Mouse (Mus musculus) stomach, embryonic 16.5 days (tissue): ENCODE results near the gene Stard9. TPM values are rescaled to one million over a fixed set of nuclear protein-coding genes. Genes with fewer than 3 reads are reported as not detected.

Source experiments
- ATAC-seq: fragments of 200-750 bp; cut with Nextera tagmentation; 2 replicates; pipeline ENCODE4 v1.8.0; 2017; ENCODE audit warnings: moderate number of reproducible peaks, moderate TSS enrichment; ENCODE audit not compliant: insufficient read depth, low FRiP score
- H3K27ac ChIP-seq: fragments of 300-500 bp; sonication (generic); 2 replicates; pipeline ENCODE4 v1.5.1; 2014; ENCODE audit warnings: low read length
- H3K27me3 ChIP-seq: fragments of 300-500 bp; sonication (generic); 2 replicates; pipeline ENCODE4 v1.6.1; 2014; ENCODE audit warnings: low read length, control low read depth, mixed read lengths; ENCODE audit not compliant: control insufficient read depth, insufficient read depth
- H3K36me3 ChIP-seq: fragments of 300-500 bp; sonication (generic); 2 replicates; pipeline ENCODE4 v1.6.1; 2014; ENCODE audit warnings: low read length; ENCODE audit not compliant: control insufficient read depth, insufficient read depth
- H3K4me1 ChIP-seq: fragments of 300-500 bp; sonication (generic); 2 replicates; pipeline ENCODE4 v1.6.1; 2014; ENCODE audit warnings: low read length, control low read depth, mixed read lengths; ENCODE audit not compliant: control insufficient read depth, insufficient read depth
- H3K4me2 ChIP-seq: fragments of 300-500 bp; sonication (generic); 2 replicates; pipeline ENCODE4 v1.6.1; 2014; ENCODE audit warnings: low read depth, low read length, mixed read lengths
- H3K4me3 ChIP-seq: fragments of 300-500 bp; sonication (generic); replicated peaks from 2 replicates; pipeline ENCODE4 v1.5.1; 2014; ENCODE audit warnings: mild to moderate bottlenecking, low read length
- H3K9ac ChIP-seq: fragments of 300-500 bp; sonication (generic); 2 replicates; pipeline ENCODE4 v1.6.1; 2014; ENCODE audit warnings: low read length
- H3K9me3 ChIP-seq: fragments of 300-500 bp; sonication (generic); replicated peaks from 2 replicates; pipeline ENCODE4 v1.6.1; 2016; ENCODE audit warnings: low read length, control low read depth; ENCODE audit not compliant: control insufficient read depth
- WGBS: fragments of 180-500 bp; shearing (Covaris S2); extraction: QIAGEN DNeasy Blood & Tissue Kit; methylation state at CpG from one replicate; pipeline ENCODE4 v1.1.7; 2014; 5-methylcytosine and 5-hydroxymethylcytosine counted together
- polyA plus RNA-seq: library from polyadenylated mRNA; unstranded; fragments of >200 nt; fragmentation: Nextera tagmentation; extraction: Ambion mirVana; gene quantifications from 2 replicates; pipeline ENCODE4 v1.2.1, GENCODE M21; 2015

The Stard9 gene
- polyA plus RNA-seq, 1 experiment from 2014 or later = 5.7 TPM

DNA sequence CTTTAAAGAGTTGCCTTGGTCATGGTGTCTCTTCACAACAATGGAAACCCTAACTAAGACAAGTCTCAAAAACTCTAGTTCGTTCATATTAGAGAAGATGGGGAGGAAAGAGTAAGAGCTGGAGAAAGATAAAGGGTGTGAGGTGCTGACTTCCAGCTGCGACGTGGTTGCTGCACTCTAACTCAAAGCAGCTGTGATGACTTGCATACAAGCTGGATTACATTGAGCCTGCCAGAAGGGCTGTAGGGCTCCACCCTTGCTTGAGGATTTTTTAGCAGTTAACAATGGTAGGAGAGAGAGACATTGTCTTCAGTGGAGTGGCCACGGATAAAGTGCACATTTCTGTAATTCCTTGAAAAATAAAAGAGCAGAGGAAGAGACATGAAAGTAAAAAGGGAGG, 17.9 kb downstream of the Stard9 start:
- Histone ChIP-seq H3K27ac (no peak overlapping the region), H3K9ac (no peak overlapping the region), H3K9me3 (no peaks in the 10 kb centered on the region), H3K27me3 (no peaks in the 10 kb centered on the region), H3K4me1 (no peaks in the 10 kb centered on the region), H3K36me3 (no peaks in the 10 kb centered on the region), H3K4me2 (no peak overlapping the region), H3K4me3 (no peak overlapping the region)
- WGBS = 59% methylated on average over 4 of the region's 4 CpGs
- no peak for ATAC-seq

DNA sequence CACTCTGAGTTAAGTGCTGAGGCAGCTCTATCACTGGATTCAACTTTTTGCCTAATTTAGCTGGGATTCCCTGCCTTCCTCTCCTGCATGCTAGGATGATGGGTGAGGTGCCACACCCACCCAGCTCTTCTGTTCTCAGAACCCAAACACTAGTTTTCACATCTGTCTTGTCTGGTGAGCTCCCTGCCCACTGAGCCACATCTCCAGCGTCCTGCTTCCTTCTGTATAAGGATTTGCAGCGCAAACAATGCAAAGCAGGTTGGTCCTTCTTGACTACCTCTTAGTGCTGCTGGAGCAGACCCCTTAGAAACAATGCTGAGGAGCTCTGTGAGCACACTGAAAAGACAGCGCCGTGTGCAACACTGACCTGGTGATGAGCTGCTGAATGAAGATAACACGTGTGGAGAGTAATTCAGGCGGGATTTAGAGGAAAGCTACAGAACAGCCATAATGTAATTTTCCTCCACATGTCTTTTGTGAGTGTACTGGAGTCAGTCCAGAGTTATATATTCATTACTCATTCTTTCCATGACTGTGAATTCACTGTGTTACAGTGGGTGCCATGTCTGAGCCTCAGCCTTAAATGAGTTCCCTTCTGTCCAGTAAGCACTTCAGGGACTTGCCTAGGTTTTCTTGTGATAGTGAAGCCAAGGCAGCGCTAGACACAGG, 23.5 kb downstream of the Stard9 start:
- H3K36me3 ChIP-seq = no peaks in the 10 kb centered on the region
- no peaks in the 10 kb centered on the region for H3K4me1 ChIP-seq
- H3K9ac ChIP-seq = no peak overlapping the region
- WGBS = 68% methylated on average over 7 of the region's 7 CpGs
- H3K27ac ChIP-seq = peak overlapping the region; percentile 66
- H3K4me3 ChIP-seq = no peak overlapping the region
- H3K9me3 ChIP-seq = no peaks in the 10 kb centered on the region
- ATAC-seq = no peak
- no peak overlapping the region for H3K4me2 ChIP-seq
- no peaks in the 10 kb centered on the region for H3K27me3 ChIP-seq

- ATAC-seq = no peak; the same call in 1 of the 2 replicates
- H3K4me2 ChIP-seq = no peak overlapping the region
- H3K9ac ChIP-seq = no peak overlapping the region
- H3K9me3 ChIP-seq = no peaks in the 10 kb centered on the region
- no peaks in the 10 kb centered on the region for H3K36me3 ChIP-seq
- 79% methylated on average over 7 of the region's 7 CpGs for WGBS
- no peak overlapping the region for H3K4me3 ChIP-seq
- no peaks in the 10 kb centered on the region for H3K4me1 ChIP-seq
- peak overlapping the region; percentile 66 for H3K27ac ChIP-seq
- no peaks in the 10 kb centered on the region for H3K27me3 ChIP-seq
These were observed 24.0 kb downstream of the Stard9 start for GRCm38 (mm10) chr2:120652925-120653284.

DNA sequence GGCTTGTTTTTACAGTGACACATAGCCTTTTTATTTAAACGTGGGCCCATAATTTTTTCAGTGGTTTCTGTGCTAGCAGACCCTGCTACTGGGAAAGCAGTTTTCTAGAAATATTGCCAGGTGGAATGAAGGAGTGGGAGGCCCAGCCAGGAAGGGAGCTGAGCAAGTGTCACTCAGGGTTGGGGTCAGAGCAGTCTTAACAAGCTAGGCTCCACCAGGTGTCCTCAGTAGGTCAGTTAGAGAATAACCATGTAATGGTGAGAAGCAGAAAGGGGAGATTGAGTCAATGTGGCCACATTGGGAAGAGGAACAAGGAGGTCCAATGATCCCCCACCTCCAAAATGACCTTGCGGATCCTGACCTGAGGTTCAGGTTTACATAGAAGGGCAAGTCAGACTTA, 25.8 kb downstream of the Stard9 start:
- Histone ChIP-seq H3K36me3 (no peaks in the 10 kb centered on the region), H3K9ac (no peak overlapping the region), H3K27me3 (no peaks in the 10 kb centered on the region), H3K4me3 (no peak overlapping the region), H3K4me1 (no peaks in the 10 kb centered on the region), H3K9me3 (no peaks in the 10 kb centered on the region), H3K4me2 (no peak overlapping the region), H3K27ac (no peak overlapping the region)
- ATAC-seq = no peak
- WGBS = 84% methylated on average over 2 of the region's 2 CpGs

GRCm38 (mm10) chr2:120655905-120656304, 27.0 kb downstream of the Stard9 start:
- H3K9ac ChIP-seq = no peak overlapping the region

DNA sequence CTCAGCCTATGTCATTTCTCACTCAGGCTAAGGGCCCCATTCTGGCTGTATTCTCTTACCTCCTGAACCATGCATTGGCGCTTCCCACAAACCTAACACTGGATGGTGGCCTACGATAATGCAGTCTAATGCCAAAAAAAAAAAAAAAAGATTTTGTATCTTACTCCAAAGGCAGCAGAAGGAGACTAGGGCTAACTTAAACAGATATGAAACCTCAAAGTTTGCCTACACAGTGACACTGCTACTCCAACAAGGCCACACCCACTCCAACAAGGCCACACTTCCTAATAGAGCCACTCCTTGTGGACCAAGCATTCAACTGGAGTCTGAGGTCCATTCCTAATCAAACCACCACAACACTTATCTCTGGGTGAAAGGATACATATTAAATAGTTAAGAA, 27.8 kb downstream of the Stard9 start:
- ATAC-seq = peak; percentile 77; the same call in 1 of the 2 replicates
- H3K27me3 ChIP-seq = no peaks in the 10 kb centered on the region
- no peaks in the 10 kb centered on the region for H3K9me3 ChIP-seq
- H3K4me3 ChIP-seq = no peak overlapping the region
- no peak overlapping the region for H3K9ac ChIP-seq
- H3K27ac ChIP-seq = no peak overlapping the region
- 82% methylated on average over 2 of the region's 2 CpGs for WGBS
- no peaks in the 10 kb centered on the region for H3K4me1 ChIP-seq
- no peaks in the 10 kb centered on the region for H3K36me3 ChIP-seq
- no peak overlapping the region for H3K4me2 ChIP-seq

More at GRCm38 (mm10) chr2:120655905-120656304, 27.0 kb downstream of the Stard9 start:
- Histone ChIP-seq H3K4me3 (no peak overlapping the region), H3K36me3 (no peaks in the 10 kb centered on the region), H3K27me3 (no peaks in the 10 kb centered on the region), H3K27ac (no peak overlapping the region), H3K4me2 (no peak overlapping the region), H3K9me3 (no peaks in the 10 kb centered on the region), H3K4me1 (no peaks in the 10 kb centered on the region)
- 85% methylated on average over 5 of the region's 5 CpGs for WGBS
- no peak for ATAC-seq

- no peak overlapping the region for H3K27ac ChIP-seq
- H3K9ac ChIP-seq = no peak overlapping the region
- no peaks in the 10 kb centered on the region for H3K27me3 ChIP-seq
- no peak overlapping the region for H3K4me2 ChIP-seq
- ATAC-seq = no peak
- H3K4me3 ChIP-seq = no peak overlapping the region
- WGBS = 72% methylated on average over 5 of the region's 5 CpGs
- no peaks in the 10 kb centered on the region for H3K4me1 ChIP-seq
- H3K9me3 ChIP-seq = no peaks in the 10 kb centered on the region
- H3K36me3 ChIP-seq = no peaks in the 10 kb centered on the region
These were observed 29.6 kb downstream of the Stard9 start for GRCm38 (mm10) chr2:120658486-120658885.

DNA sequence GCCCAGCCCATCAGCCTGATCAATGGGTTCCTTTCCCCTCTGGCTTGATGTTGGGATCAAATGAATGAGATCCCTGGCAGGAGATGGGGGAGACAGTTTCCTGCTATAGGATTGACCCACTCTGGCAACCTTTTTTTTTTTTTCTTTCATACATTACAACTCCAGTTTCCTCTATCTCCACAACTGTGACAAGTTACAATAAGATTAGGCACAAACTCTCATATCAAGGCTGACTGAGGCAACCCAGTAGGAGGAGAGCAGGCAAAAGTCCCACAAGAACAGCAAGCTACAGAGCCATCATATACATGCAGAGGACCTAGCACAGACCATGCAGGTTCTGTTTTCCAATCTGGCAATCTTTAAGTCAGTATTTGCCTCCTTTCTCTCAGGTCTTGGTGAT, 30.4 kb downstream of the Stard9 start:
- H3K9me3 ChIP-seq = no peaks in the 10 kb centered on the region
- H3K27me3 ChIP-seq = no peaks in the 10 kb centered on the region
- no peak overlapping the region for H3K4me2 ChIP-seq
- no peak overlapping the region for H3K27ac ChIP-seq
- peaks cover 5% of the 10 kb centered on the region; the same call in 1 of the 2 replicates for H3K4me1 ChIP-seq
- H3K9ac ChIP-seq = no peak overlapping the region
- no peak overlapping the region for H3K4me3 ChIP-seq
- no peaks in the 10 kb centered on the region for H3K36me3 ChIP-seq
- ATAC-seq = no peak

DNA sequence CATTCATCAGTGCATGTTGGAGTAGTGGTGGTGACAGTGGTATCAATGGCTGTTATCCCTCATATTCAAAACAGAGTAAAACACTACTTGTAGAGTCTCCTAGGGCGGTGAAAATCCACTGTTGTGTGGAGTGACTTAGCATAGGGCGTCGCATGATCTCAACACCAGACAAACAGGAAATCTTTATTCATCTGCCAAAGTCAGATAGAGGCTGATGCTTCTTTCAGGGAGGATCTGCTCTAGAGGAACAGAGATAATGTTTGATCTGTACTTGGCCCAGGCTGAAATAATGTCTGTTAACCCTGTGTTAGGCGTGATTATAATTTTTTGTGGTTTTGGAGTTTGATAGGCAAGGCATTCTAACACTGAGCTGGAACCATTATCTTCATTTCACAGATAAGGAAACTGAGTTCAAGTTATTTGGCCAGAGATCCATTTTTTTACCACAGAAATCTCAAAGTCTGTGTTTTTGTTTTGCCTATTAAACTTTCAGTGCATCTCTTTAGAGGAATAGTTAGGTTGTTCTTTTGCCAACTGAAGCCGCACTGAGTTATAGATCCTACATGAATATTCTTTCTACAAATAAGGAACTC, 31.7 kb downstream of the Stard9 start:
- no peaks in the 10 kb centered on the region for H3K36me3 ChIP-seq
- H3K4me2 ChIP-seq = no peak overlapping the region
- ATAC-seq = no peak
- no peak overlapping the region for H3K9ac ChIP-seq
- H3K9me3 ChIP-seq = no peaks in the 10 kb centered on the region
- no peaks in the 10 kb centered on the region for H3K27me3 ChIP-seq
- peaks cover 5% of the 10 kb centered on the region; the same call in 1 of the 2 replicates for H3K4me1 ChIP-seq
- 71% methylated on average over 5 of the region's 5 CpGs for WGBS
- H3K27ac ChIP-seq = no peak overlapping the region
- H3K4me3 ChIP-seq = no peak overlapping the region
